Comparison of ENCODE assay signal across 20 mouse cellular contexts in genomic region chr13:52576841-52577240, GRCm38 (mm10). TPM values are rescaled to one million over a fixed set of nuclear protein-coding genes. Genes with fewer than 3 reads are reported as not detected.
DNase-seq lines count a peak whose midpoint lies in the region; ATAC-seq and TF ChIP-seq lines count a peak whose summit lies in the region.
"Had no signal": no experiment of that assay in that cellular context is flagged by ENCODE, and none has a peak within 500 bp of the region (broad histone marks: within the 10 kb centered on the region; RNA-seq: fewer than 3 reads in every experiment).

No protein-coding gene starts in this region.

- H3K4me1 ChIP-seq in heart, adult 2 months (ENCODE audit: control insufficient read depth, insufficient read depth, low read length): peaks cover 3% of the 10 kb centered on the region
- H3K4me1 ChIP-seq in heart, postnatal 0 days (ENCODE audit: control insufficient read depth, insufficient read depth): peaks cover 12% of the 10 kb centered on the region; the same call in 1 of the 2 replicates
- H3K4me1 ChIP-seq in megakaryocyte, embryonic 14.5 days: peaks cover 99% of the 10 kb centered on the region
- H3K4me1 ChIP-seq: hindbrain, embryonic 15.5 days had no signal

- 32% methylated on average over 10 of the region's 10 CpGs for WGBS in heart, adult 2 months
- 27% methylated on average over 10 of the region's 10 CpGs for WGBS in heart, postnatal 0 days

- no peaks in the 10 kb centered on the region for H3K36me3 ChIP-seq in heart, adult 2 months (ENCODE audit: control insufficient read depth, insufficient read depth, low read length)
- no peaks in the 10 kb centered on the region for H3K36me3 ChIP-seq in heart, postnatal 0 days (replicated peaks; ENCODE audit: control insufficient read depth, insufficient read depth, low read length)
- H3K36me3 ChIP-seq in megakaryocyte, embryonic 14.5 days (replicated peaks; ENCODE audit: low read length): peaks cover 15% of the 10 kb centered on the region
- H3K36me3 ChIP-seq: embryonic facial prominence, embryonic 13.5 days; forebrain, embryonic 10.5 days; hindbrain, embryonic 15.5 days; midbrain, embryonic 10.5 days had no signal

- no peak overlapping the region for H3K4me3 ChIP-seq in heart, adult 2 months
- no peak overlapping the region for H3K4me3 ChIP-seq in heart, postnatal 0 days (ENCODE audit: low read depth, low read length)
- peak overlapping the region; percentile 89 for H3K4me3 ChIP-seq in megakaryocyte, embryonic 14.5 days (replicated peaks)
- H3K4me3 ChIP-seq: embryonic facial prominence, embryonic 13.5 days; forebrain, embryonic 10.5 days; hindbrain, embryonic 15.5 days; midbrain, embryonic 10.5 days had no signal

- no peak for ATAC-seq in heart, postnatal 0 days (ENCODE audit: insufficient read depth, low read depth)
- ATAC-seq in megakaryocyte, adult 5-6 weeks (ENCODE audit: poor library complexity, severe bottlenecking): no peak
- ATAC-seq: intestine, embryonic 16.5 days had no signal

- no peak for TF ChIP-seq POLR2A in heart, adult 2 months (IDR thresholded peaks at IDR 0.05; ENCODE audit: insufficient read depth, low read depth, low read length)

- no peak for TF ChIP-seq CTCF in heart, adult 2 months (IDR thresholded peaks at IDR 0.05)
- no peak for TF ChIP-seq CTCF in heart, postnatal 0 days (IDR thresholded peaks at IDR 0.05; ENCODE audit: low read depth)

- no peaks in the 10 kb centered on the region for H3K9me3 ChIP-seq in heart, postnatal 0 days (replicated peaks; ENCODE audit: control insufficient read depth, low read length)
- peaks cover 7% of the 10 kb centered on the region; the same call in 1 of the 2 replicates for H3K9me3 ChIP-seq in megakaryocyte, embryonic 14.5 days
- H3K9me3 ChIP-seq: embryonic facial prominence, embryonic 13.5 days; forebrain, embryonic 10.5 days; hindbrain, embryonic 15.5 days; midbrain, embryonic 10.5 days had no signal

- H3K79me2 ChIP-seq in heart, adult 2 months (replicated peaks; ENCODE audit: control insufficient read depth, insufficient read depth, low read length): no peaks in the 10 kb centered on the region

- DNase-seq in heart, adult 2 months: no peak
- DNase-seq in heart, postnatal 25 days (ENCODE audit: low spot score): no peak
- DNase-seq in heart, postnatal 0 days (ENCODE audit: low spot score): no peak
- DNase-seq in heart, adult 8-10 months (ENCODE audit: low spot score): no peak
- DNase-seq in retina, postnatal 1 day: peak; percentile 43
- DNase-seq in cerebellum, adult 9-11 months: no peak
- DNase-seq: adrenal gland, adult 2 months; cerebellum, postnatal 25 days; gastrocnemius, postnatal 25 days; lung, postnatal 14 days; right cerebral cortex, postnatal 25 days; thymus, postnatal 25 days had no signal

- TF ChIP-seq EP300 in heart, adult 2 months (IDR thresholded peaks at IDR 0.05; ENCODE audit: insufficient read depth, low read depth, low read length): no peak
- no peak for TF ChIP-seq EP300 in heart, postnatal 0 days (IDR thresholded peaks at IDR 0.05; ENCODE audit: low read depth)

- no peaks in the 10 kb centered on the region for H3K27me3 ChIP-seq in heart, adult 2 months (ENCODE audit: control insufficient read depth, insufficient read depth, low read length)
- H3K27me3 ChIP-seq in heart, postnatal 0 days (ENCODE audit: control insufficient read depth, insufficient read depth, low read length): no peaks in the 10 kb centered on the region
- no peaks in the 10 kb centered on the region for H3K27me3 ChIP-seq in megakaryocyte, embryonic 14.5 days (replicated peaks)

- H3K4me2 ChIP-seq in heart, postnatal 0 days (ENCODE audit: low read depth, low read length): no peak overlapping the region; the same call in 1 of the 2 replicates
- H3K4me2 ChIP-seq: embryonic facial prominence, embryonic 13.5 days; hindbrain, embryonic 15.5 days had no signal

- H3K9ac ChIP-seq in heart, adult 2 months (ENCODE audit: low read depth, low read length): no peak overlapping the region
- H3K9ac ChIP-seq in heart, postnatal 0 days (replicated peaks; ENCODE audit: low read depth, low read length): no peak overlapping the region
- H3K9ac ChIP-seq: embryonic facial prominence, embryonic 13.5 days; hindbrain, embryonic 15.5 days; liver, embryonic 14.5 days had no signal

- peak overlapping the region; percentile 73; the same call in 1 of the 2 replicates for H3K27ac ChIP-seq in heart, adult 2 months
- H3K27ac ChIP-seq in heart, postnatal 0 days (ENCODE audit: low read depth): peak overlapping the region; percentile 91
- H3K27ac ChIP-seq: embryonic facial prominence, embryonic 13.5 days; forebrain, embryonic 10.5 days; hindbrain, embryonic 15.5 days; liver, embryonic 14.5 days; midbrain, embryonic 10.5 days had no signal

- intact Hi-C loops in heart, adult 2 months (cut with DNase I): loop anchor here (5.0 kb wide), 1 partner anchor 45 kb away; no protein-coding TSS in a partner anchor
- intact Hi-C loops in heart, postnatal 25 days (cut with DNase I): no loop called here

RNA-seq across cellular contexts. Expression of gene Syk, which starts 6.1 kb away (rescaled TPM):
- total RNA-seq in heart, adult 2 months (2021): 10 to 100 TPM; 16.0 to 17.6 TPM
- polyA plus RNA-seq in heart, adult 2 months (2012; rRNA removed): 14.0 and 19.7 TPM in 2 replicates
- total RNA-seq in heart, postnatal 25 days (2021): 10 to 100 TPM; 16.3 to 18.6 TPM
- 18.3 and 20.7 TPM in 2 replicates for total RNA-seq in heart, postnatal 0 days (2014; rRNA removed; ENCODE audit: low replicate concordance)
- polyA plus RNA-seq in heart, postnatal 0 days (2015; fragmentation: Nextera tagmentation; extraction: Ambion mirVana): 5.7 and 6.1 TPM in 2 replicates
- 10 to 100 TPM; 16.1 to 18.7 (median 17.6) TPM for total RNA-seq in heart, adult 8-10 months (2022)
- 33.3 and 55.7 TPM in 2 replicates for polyA plus RNA-seq in megakaryocyte, embryonic 14.5 days (2012; ENCODE audit: insufficient read depth, low replicate concordance)
- total RNA-seq in megakaryocyte, adult 5-6 weeks (2015): 87.8 and 90.2 TPM in 2 replicates
- total RNA-seq in megakaryocyte, adult 5-6 weeks (2017): 157 and 178 TPM in 2 replicates

RNA-seq across cellular contexts. Expression of gene Diras2, which starts 45.8 kb away (rescaled TPM):
- under 1 TPM; 0.18 to 0.32 TPM for total RNA-seq in heart, adult 2 months (2021)
- polyA plus RNA-seq in heart, adult 2 months (2012; rRNA removed): 0.61 and 0.78 TPM in 2 replicates
- total RNA-seq in heart, postnatal 25 days (2021): under 1 TPM; 0.11 to 0.26 TPM
- 0.73 TPM in 2 replicates for total RNA-seq in heart, postnatal 0 days (2014; rRNA removed; ENCODE audit: low replicate concordance)
- polyA plus RNA-seq in heart, postnatal 0 days (2015; fragmentation: Nextera tagmentation; extraction: Ambion mirVana): 0.21 and 0.22 TPM in 2 replicates
- under 1 TPM; 0.13 to 0.31 (median 0.21) TPM for total RNA-seq in heart, adult 8-10 months (2022)
- polyA plus RNA-seq in megakaryocyte, embryonic 14.5 days (2012; ENCODE audit: insufficient read depth, low replicate concordance): 1.3 TPM in 1 of 2 replicates, not detected in the other
- 0.30 and 0.54 TPM in 2 replicates for total RNA-seq in megakaryocyte, adult 5-6 weeks (2015)
- total RNA-seq in megakaryocyte, adult 5-6 weeks (2017): 0.04 TPM in 1 of 2 replicates, not detected in the other
